Mouse (Mus musculus) E14TG2a.4 (cell line): ENCODE results near the gene Yipf1.

Experiments used
- H3K27me3 ChIP-seq: 2 replicates; pipeline ENCODE4 v1.6.1; 2014; ENCODE audit warnings: low read length, control low read depth; ENCODE audit not compliant: insufficient read depth
- H3K36me3 ChIP-seq: 2 replicates; pipeline ENCODE4 v1.6.1; 2014; ENCODE audit warnings: low read length, control low read depth; ENCODE audit not compliant: insufficient read depth
- H3K4me1 ChIP-seq: replicated peaks from 2 replicates; pipeline ENCODE4 v1.6.1; 2014; ENCODE audit warnings: low read depth, low read length, control low read depth
- H3K4me3 ChIP-seq: replicated peaks from 2 replicates; pipeline ENCODE4 v1.5.1; 2014; ENCODE audit warnings: mild to moderate bottlenecking, low read length
- H3K9me3 ChIP-seq: 2 replicates; pipeline ENCODE4 v1.6.1; 2014; ENCODE audit warnings: low read length, control low read depth
- CTCF ChIP-seq: conservative IDR thresholded peaks from 2 replicates; pipeline ENCODE4 v1.5.1; 2014; ENCODE audit warnings: low read length
- NANOG ChIP-seq: IDR thresholded peaks from 2 replicates; pipeline ENCODE4 v1.6.1; 2014; ENCODE audit warnings: borderline replicate concordance, low read length, mixed read lengths
- POU5F1 ChIP-seq: IDR thresholded peaks from 2 replicates; pipeline ENCODE4 v1.6.1; 2014; ENCODE audit warnings: low read length, borderline replicate concordance

Gene Yipf1

GRCm38 (mm10) chr4:107393771-107394170, 79.6 kb downstream of the Yipf1 start:
- no peaks in the 10 kb centered on the region for H3K9me3 ChIP-seq
- TF ChIP-seq NANOG (no peak), CTCF (no peak), POU5F1 (no peak)
- no peaks in the 10 kb centered on the region for H3K4me1 ChIP-seq
- H3K27me3 ChIP-seq = no peaks in the 10 kb centered on the region
- H3K36me3 ChIP-seq = peaks cover 99% of the 10 kb centered on the region
- no peak overlapping the region for H3K4me3 ChIP-seq
